8 mouse cellular contexts compared by ENCODE assay signal in the genomic region with DNA sequence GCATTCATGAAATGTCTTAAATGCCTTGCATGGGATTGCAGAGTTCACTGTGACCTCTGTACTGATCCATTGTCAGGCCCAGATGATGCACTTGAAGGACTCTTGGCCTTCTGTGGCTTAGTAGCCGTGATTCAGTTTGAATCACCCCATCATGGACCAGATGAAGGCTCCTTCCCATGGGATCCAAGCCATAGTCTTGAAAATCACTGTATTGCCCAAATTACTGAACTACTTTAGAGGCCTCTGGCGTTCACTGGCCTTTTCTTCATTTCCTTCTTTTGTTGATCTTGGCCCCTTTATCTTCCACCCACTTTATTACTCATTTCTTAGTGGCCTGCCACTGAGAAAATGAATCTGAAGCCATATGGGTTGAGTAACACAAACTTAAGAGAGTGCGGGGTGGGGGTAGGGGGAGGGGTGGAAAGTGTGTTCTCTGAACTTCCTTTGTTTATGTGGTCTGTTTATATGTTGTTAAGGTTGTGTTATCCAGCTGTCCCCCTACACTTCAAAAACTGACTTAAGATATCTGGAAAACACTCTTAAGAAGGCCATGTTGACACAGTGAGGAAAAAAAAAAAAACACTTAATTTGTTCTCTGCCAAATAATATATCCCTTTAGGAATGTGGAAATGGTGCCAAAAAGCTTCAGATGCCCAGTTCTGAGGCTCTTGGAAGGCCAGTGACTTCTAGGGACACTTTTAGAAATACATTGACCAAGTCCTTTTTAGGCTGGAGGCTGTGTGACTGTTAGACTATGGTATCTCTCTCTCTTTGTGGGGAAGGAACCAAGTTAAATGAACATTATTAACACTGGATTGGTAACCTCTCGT. TPM values are rescaled to one million over a fixed set of nuclear protein-coding genes. Genes with fewer than 3 reads are reported as not detected.
DNase-seq lines count a peak whose midpoint lies in the region; ATAC-seq and TF ChIP-seq lines count a peak whose summit lies in the region.

No protein-coding gene starts in this region.

- TF ChIP-seq POLR2A in heart, adult 2 months (IDR thresholded peaks at IDR 0.05; ENCODE audit: insufficient read depth, low read depth, low read length): no peak

- H3K27ac ChIP-seq in midbrain, embryonic 15.5 days: peak overlapping the region; percentile 64; the same call in 1 of the 2 replicates
- no peak overlapping the region for H3K27ac ChIP-seq in midbrain, embryonic 11.5 days (ENCODE audit: low read depth, low read length)
- peak overlapping the region; percentile 70 for H3K27ac ChIP-seq in heart, adult 2 months

- no peak overlapping the region for H3K4me3 ChIP-seq in midbrain, embryonic 15.5 days
- H3K4me3 ChIP-seq in midbrain, embryonic 11.5 days (ENCODE audit: low read depth, low read length): no peak overlapping the region
- no peak overlapping the region for H3K4me3 ChIP-seq in heart, adult 2 months

- 68% methylated on average over 4 of the region's 4 CpGs for WGBS in midbrain, embryonic 15.5 days
- 68% methylated on average over 4 of the region's 4 CpGs for WGBS in midbrain, embryonic 11.5 days
- 29% methylated on average over 4 of the region's 4 CpGs for WGBS in heart, adult 2 months

- H3K4me2 ChIP-seq in midbrain, embryonic 15.5 days: peak overlapping the region; percentile 18; the same call in 1 of the 2 replicates
- H3K4me2 ChIP-seq in midbrain, embryonic 11.5 days: no peak overlapping the region

- no peak for TF ChIP-seq EP300 in heart, adult 2 months (IDR thresholded peaks at IDR 0.05; ENCODE audit: insufficient read depth, low read depth, low read length)

- no peak overlapping the region for H3K9ac ChIP-seq in midbrain, embryonic 15.5 days
- H3K9ac ChIP-seq in midbrain, embryonic 11.5 days (ENCODE audit: low read length): no peak overlapping the region
- H3K9ac ChIP-seq in heart, adult 2 months (ENCODE audit: low read depth, low read length): no peak overlapping the region

- intact Hi-C loops in heart, adult 2 months (cut with DNase I): loop anchor here (2.0 kb wide), 2 partner anchors 43 to 47 kb away; no protein-coding TSS in a partner anchor

- ATAC-seq in midbrain, embryonic 15.5 days (replicated peaks): no peak
- no peak for ATAC-seq in midbrain, embryonic 11.5 days (ENCODE audit: low FRiP score)

- H3K79me2 ChIP-seq in heart, adult 2 months (replicated peaks; ENCODE audit: control insufficient read depth, insufficient read depth, low read length): no peaks in the 10 kb centered on the region

- H3K27me3 ChIP-seq in midbrain, embryonic 15.5 days (replicated peaks): no peaks in the 10 kb centered on the region
- H3K27me3 ChIP-seq in midbrain, embryonic 11.5 days (ENCODE audit: control insufficient read depth, insufficient read depth, low read length): no peaks in the 10 kb centered on the region
- no peaks in the 10 kb centered on the region for H3K27me3 ChIP-seq in heart, adult 2 months (ENCODE audit: control insufficient read depth, insufficient read depth, low read length)

- 0 out of 2 replicates have a peak, but pooled peaks have one; percentile 10 for TF ChIP-seq CTCF in heart, adult 2 months (IDR thresholded peaks at IDR 0.05)

- H3K36me3 ChIP-seq in midbrain, embryonic 15.5 days (replicated peaks): 0 out of 2 replicates have a peak, but pooled peaks cover 2% of the 10 kb centered on the region
- H3K36me3 ChIP-seq in midbrain, embryonic 11.5 days (ENCODE audit: control insufficient read depth, insufficient read depth, low read length): 0 out of 2 replicates have a peak, but pooled peaks cover 3% of the 10 kb centered on the region
- peaks cover 20% of the 10 kb centered on the region for H3K36me3 ChIP-seq in heart, adult 2 months (ENCODE audit: control insufficient read depth, insufficient read depth, low read length)

- H3K4me1 ChIP-seq in midbrain, embryonic 15.5 days: peaks cover 20% of the 10 kb centered on the region
- H3K4me1 ChIP-seq in midbrain, embryonic 11.5 days (ENCODE audit: control insufficient read depth, insufficient read depth, low read length): peaks cover 11% of the 10 kb centered on the region
- H3K4me1 ChIP-seq in heart, adult 2 months (ENCODE audit: control insufficient read depth, insufficient read depth, low read length): peaks cover 21% of the 10 kb centered on the region

- DNase-seq in midbrain, embryonic 11.5 days (ENCODE audit: low spot score, missing footprints): no peak
- DNase-seq in heart, adult 2 months: peak in 1 of 2 experiments; percentile 55
- peak; percentile 54 for DNase-seq in kidney, adult 9 months
- DNase-seq in skeletal muscle tissue, adult 2 months (ENCODE audit: low read depth, low spot score): peak; percentile 50
- DNase-seq in right cerebral cortex, adult 2 months (ENCODE audit: low spot score in 2 of 2): no peak
- no peak for DNase-seq in right cerebral cortex, postnatal 4 days
- no peak for DNase-seq in left cerebral cortex, adult 18-20 months (ENCODE audit: low spot score in 2 of 2)

- H3K9me3 ChIP-seq in midbrain, embryonic 15.5 days: no peaks in the 10 kb centered on the region
- no peaks in the 10 kb centered on the region for H3K9me3 ChIP-seq in midbrain, embryonic 11.5 days (ENCODE audit: control insufficient read depth, low read length)

RNA-seq across cellular contexts. Expression of a gene that starts 45.5 kb away (rescaled TPM):
- polyA plus RNA-seq in midbrain, embryonic 15.5 days (2015; fragmentation: Nextera tagmentation; extraction: Ambion mirVana): 90.2 and 97.0 TPM in 2 replicates
- polyA plus RNA-seq in midbrain, embryonic 11.5 days (2014; fragmentation: Nextera tagmentation; extraction: Ambion mirVana): 65.9 and 70.1 TPM in 2 replicates
- total RNA-seq in heart, adult 2 months (2021): 10 to 100 TPM; 18.0 to 19.4 TPM
- 18.6 and 29.0 TPM in 2 replicates for polyA plus RNA-seq in heart, adult 2 months (2012; rRNA removed)
- total RNA-seq in left cerebral cortex, adult 18-20 months (2021): 10 to 100 TPM; 69.8 to 70.7 TPM

RNA-seq across cellular contexts. Expression of a gene that starts 46.0 kb away (rescaled TPM):
- 3.8 and 4.4 TPM in 2 replicates for polyA plus RNA-seq in midbrain, embryonic 15.5 days (2015; fragmentation: Nextera tagmentation; extraction: Ambion mirVana)
- 4.4 and 4.9 TPM in 2 replicates for polyA plus RNA-seq in midbrain, embryonic 11.5 days (2014; fragmentation: Nextera tagmentation; extraction: Ambion mirVana)
- total RNA-seq in heart, adult 2 months (2021): 10 to 100 TPM; 37.5 to 37.8 TPM
- 10.4 and 19.2 TPM in 2 replicates for polyA plus RNA-seq in heart, adult 2 months (2012; rRNA removed)
- 10 to 100 TPM; 31.6 to 36.0 TPM for total RNA-seq in left cerebral cortex, adult 18-20 months (2021)

Comparison
In these comparisons a context has a peak if more than half of its experiments do, and no peak if none do; other contexts are left out.
1. DNase-seq: peak in kidney, adult 9 months (single experiment) and skeletal muscle tissue, adult 2 months (single experiment); none in midbrain, embryonic 11.5 days (single experiment), right cerebral cortex, adult 2 months (0 of 2), right cerebral cortex, postnatal 4 days (single experiment) and left cerebral cortex, adult 18-20 months (0 of 2).